Mouse (Mus musculus) megakaryocyte, embryonic 14.5 days (primary cell): ENCODE data around the gene Akip1.

Experiments used
- FLI1 ChIP-seq: IDR thresholded peaks from 2 replicates; pipeline ENCODE4 v1.6.1; 2012; ENCODE audit warnings: low read length, inconsistent platforms, mixed read lengths
- GATA1 ChIP-seq: IDR thresholded peaks from 3 replicates; pipeline ENCODE4 v1.6.1; 2012; ENCODE audit warnings: mixed read lengths, low read length, inconsistent platforms, borderline replicate concordance

DNA sequence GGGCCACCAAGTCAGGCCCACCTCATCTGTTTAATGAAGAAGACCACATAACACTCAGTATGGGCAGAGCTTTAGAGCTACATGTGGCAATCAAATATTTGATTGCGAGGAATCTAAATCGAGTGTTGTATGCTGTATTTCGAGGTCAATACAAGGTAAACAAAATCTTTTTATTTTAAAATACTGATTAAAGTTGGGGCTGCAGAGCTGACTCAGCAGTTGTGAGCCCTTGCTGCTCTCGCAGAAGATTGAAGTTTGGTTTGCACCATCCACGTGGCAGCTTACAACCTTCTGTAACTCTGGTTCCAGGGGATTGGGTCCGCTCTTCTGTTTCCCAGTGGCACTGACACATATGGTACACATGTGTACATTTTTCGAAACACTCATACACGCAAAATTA is 50.5 kb downstream of the Akip1 start:
- no peak for TF ChIP-seq GATA1
- TF ChIP-seq FLI1: no peak
